Mouse (Mus musculus): ENCODE measurements at regions not wholly inside any gene's neighbourhood (a gene's known extent, or its start where the extent isn't known, plus 50 kb on each side); places are given as distances from the start of the nearest gene placed in this dataset.

DNA sequence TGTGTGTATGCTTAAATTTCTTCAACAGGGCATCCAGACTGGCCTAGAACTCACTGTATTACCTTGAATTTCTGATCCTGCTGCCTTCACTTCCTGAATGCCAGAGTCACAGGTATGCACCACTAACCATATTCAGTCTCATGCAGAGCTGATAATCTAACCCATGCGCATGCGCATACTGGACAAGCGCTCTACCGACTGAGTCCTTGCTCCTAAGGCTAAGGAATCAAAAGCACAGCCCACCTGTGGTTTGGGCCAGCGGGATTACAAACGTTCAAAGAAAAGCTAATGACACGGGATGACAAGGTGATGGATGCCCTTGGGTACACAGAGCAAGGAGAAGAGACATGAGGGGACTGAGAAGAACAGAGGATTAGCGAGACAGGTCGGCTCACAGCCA is 160.5 kb downstream of the Zfp36l2 start:
- TF ChIP-seq CTCF (IDR thresholded peaks at IDR 0.05; ENCODE audit: low read depth): no peak
- no peak for TF ChIP-seq EP300 (IDR thresholded peaks at IDR 0.05; ENCODE audit: low read depth)

Measured in liver, embryonic 14.5 days (tissue).